ENCODE assay signal across 8 mouse cellular contexts in genomic region chr3:52101401-52101976, GRCm38 (mm10). TPM values are rescaled to one million over a fixed set of nuclear protein-coding genes. Genes with fewer than 3 reads are reported as not detected.
A peak's percentile ranks its signal among the peaks of the same experiment; 100 is the strongest.
DNase-seq lines count a peak whose midpoint lies in the region; ATAC-seq and TF ChIP-seq lines count a peak whose summit lies in the region.

No protein-coding gene starts in this region.

- intact Hi-C loops in heart, postnatal 10 days (cut with DNase I) = loop anchor here (5.0 to 10.0 kb wide), 2 partner anchors 69 to 617 kb away; partner anchors contain the start of gene Rab33b

- TF ChIP-seq CTCF in heart, postnatal 0 days (IDR thresholded peaks at IDR 0.05; ENCODE audit: low read depth) = no peak

- no peak; the same call in 1 of the 2 replicates for TF ChIP-seq EP300 in heart, postnatal 0 days (IDR thresholded peaks at IDR 0.05; ENCODE audit: low read depth)

- no peak for DNase-seq in heart, postnatal 10 days
- peak; percentile 40 for DNase-seq in NIH3T3 (ENCODE audit: low read depth)
- no peak for DNase-seq in heart, postnatal 0 days (ENCODE audit: low spot score)
- peak; percentile 31 for DNase-seq in thymus, postnatal 14 days
- DNase-seq in ovary, adult 18-20 months (ENCODE audit: low spot score) = no peak
- no peak for DNase-seq in left cerebral cortex, adult 9 months (ENCODE audit: low spot score in 2 of 2)

- H3K9ac ChIP-seq in heart, embryonic 14.5 days (ENCODE audit: low read length) = peak overlapping the region; percentile 82
- H3K9ac ChIP-seq in heart, postnatal 0 days (replicated peaks; ENCODE audit: low read depth, low read length) = peak overlapping the region; percentile 69
- peak overlapping the region; percentile 61; the same call in 1 of the 2 replicates for H3K9ac ChIP-seq in liver, embryonic 15.5 days

- no peaks in the 10 kb centered on the region for H3K27me3 ChIP-seq in heart, embryonic 14.5 days (ENCODE audit: control insufficient read depth, insufficient read depth, low read length)
- no peaks in the 10 kb centered on the region for H3K27me3 ChIP-seq in heart, postnatal 0 days (ENCODE audit: control insufficient read depth, insufficient read depth, low read length)
- 0 out of 2 replicates have a peak, but pooled peaks cover 11% of the 10 kb centered on the region for H3K27me3 ChIP-seq in liver, embryonic 15.5 days

- H3K4me2 ChIP-seq in heart, embryonic 14.5 days (ENCODE audit: low read length) = peak overlapping the region; percentile 98
- H3K4me2 ChIP-seq in heart, postnatal 0 days (ENCODE audit: low read depth, low read length) = peak overlapping the region; percentile 95
- H3K4me2 ChIP-seq in liver, embryonic 15.5 days = peak overlapping the region; percentile 94

- H3K4me1 ChIP-seq in heart, embryonic 14.5 days (ENCODE audit: control insufficient read depth in 2 of 2, insufficient read depth in 2 of 2, low read length in 2 of 2) = peaks cover 0 to 7% of the 10 kb centered on the region in 2 experiments; a peak in 2 of 4 replicates
- no peaks in the 10 kb centered on the region for H3K4me1 ChIP-seq in heart, postnatal 0 days (ENCODE audit: control insufficient read depth, insufficient read depth)
- H3K4me1 ChIP-seq in liver, embryonic 15.5 days (replicated peaks) = peaks cover 37% of the 10 kb centered on the region

- ATAC-seq in heart, embryonic 14.5 days (ENCODE audit: insufficient number of reproducible peaks, insufficient read depth, low FRiP score, low read depth) = peak; percentile 9; the same call in 1 of the 2 replicates
- peak; percentile 6 for ATAC-seq in heart, postnatal 0 days (ENCODE audit: insufficient read depth, low read depth)
- peak; percentile 8 for ATAC-seq in liver, embryonic 15.5 days (ENCODE audit: insufficient read depth)

- 1% methylated on average over 14 of the region's 14 CpGs for WGBS in heart, embryonic 14.5 days
- 2% methylated on average over 14 of the region's 14 CpGs for WGBS in heart, postnatal 0 days
- WGBS in liver, embryonic 15.5 days (ENCODE audit: insufficient replicate concordance) = under 1% methylated on average over 14 of the region's 14 CpGs

- peak overlapping the region; percentile 62 to 72 for H3K4me3 ChIP-seq in heart, embryonic 14.5 days (ENCODE audit: control insufficient read depth in 1 of 2, insufficient read depth in 1 of 2, low read depth in 1 of 2, low read length in 2 of 2)
- H3K4me3 ChIP-seq in heart, postnatal 0 days (ENCODE audit: low read depth, low read length) = peak overlapping the region; percentile 85
- peak overlapping the region; percentile 68 for H3K4me3 ChIP-seq in liver, embryonic 15.5 days (replicated peaks)

- no peaks in the 10 kb centered on the region for H3K36me3 ChIP-seq in heart, embryonic 14.5 days (ENCODE audit: control insufficient read depth, insufficient read depth, low read length)
- no peaks in the 10 kb centered on the region for H3K36me3 ChIP-seq in heart, postnatal 0 days (replicated peaks; ENCODE audit: control insufficient read depth, insufficient read depth, low read length)
- H3K36me3 ChIP-seq in liver, embryonic 15.5 days (replicated peaks) = no peaks in the 10 kb centered on the region

- H3K27ac ChIP-seq in heart, embryonic 14.5 days (replicated peaks in 1 of 2; ENCODE audit: control insufficient read depth in 1 of 2, insufficient read depth in 1 of 2, low read depth in 2 of 2, low read length in 2 of 2) = peak overlapping the region; percentile 91 to 99
- H3K27ac ChIP-seq in heart, postnatal 0 days (ENCODE audit: low read depth) = peak overlapping the region; percentile 99
- H3K27ac ChIP-seq in liver, embryonic 15.5 days (replicated peaks) = peak overlapping the region; percentile 90

- H3K9me3 ChIP-seq in heart, embryonic 14.5 days (ENCODE audit: control insufficient read depth, low read length) = no peaks in the 10 kb centered on the region
- H3K9me3 ChIP-seq in heart, postnatal 0 days (replicated peaks; ENCODE audit: control insufficient read depth, low read length) = no peaks in the 10 kb centered on the region
- no peaks in the 10 kb centered on the region for H3K9me3 ChIP-seq in liver, embryonic 15.5 days (replicated peaks)

RNA-seq across cellular contexts. Expression of gene Maml3, which starts 3.4 kb away (rescaled TPM):
- polyA plus RNA-seq in heart, embryonic 14.5 days (2014; fragmentation: Nextera tagmentation; extraction: Ambion mirVana) = 2.8 and 2.9 TPM in 2 replicates
- 1 to 10 TPM; 5.4 to 5.6 TPM for total RNA-seq in heart, postnatal 10 days (2021)
- 5.8 and 6.2 TPM in 2 replicates for total RNA-seq in heart, postnatal 0 days (2014; rRNA removed; ENCODE audit: low replicate concordance)
- 1.5 and 1.6 TPM in 2 replicates for polyA plus RNA-seq in heart, postnatal 0 days (2015; fragmentation: Nextera tagmentation; extraction: Ambion mirVana)
- polyA plus RNA-seq in liver, embryonic 15.5 days (2015; fragmentation: Nextera tagmentation; extraction: Ambion mirVana) = 0.73 and 0.96 TPM in 2 replicates

Comparison
In these comparisons a context has a peak if more than half of its experiments do, and no peak if none do; other contexts are left out.
1. DNase-seq: peak in NIH3T3 (single experiment) and thymus, postnatal 14 days (single experiment); none in heart, postnatal 10 days (0 of 2), heart, postnatal 0 days (single experiment), ovary, adult 18-20 months (single experiment) and left cerebral cortex, adult 9 months (0 of 2).
2. Peak in every context shown above with its lines, with median percentiles within 50 percentile points of each other: ATAC-seq, H3K27ac ChIP-seq, H3K4me2 ChIP-seq, H3K4me3 ChIP-seq and H3K9ac ChIP-seq.